ENCODE assay signal across 17 mouse cellular contexts in the genomic region with DNA sequence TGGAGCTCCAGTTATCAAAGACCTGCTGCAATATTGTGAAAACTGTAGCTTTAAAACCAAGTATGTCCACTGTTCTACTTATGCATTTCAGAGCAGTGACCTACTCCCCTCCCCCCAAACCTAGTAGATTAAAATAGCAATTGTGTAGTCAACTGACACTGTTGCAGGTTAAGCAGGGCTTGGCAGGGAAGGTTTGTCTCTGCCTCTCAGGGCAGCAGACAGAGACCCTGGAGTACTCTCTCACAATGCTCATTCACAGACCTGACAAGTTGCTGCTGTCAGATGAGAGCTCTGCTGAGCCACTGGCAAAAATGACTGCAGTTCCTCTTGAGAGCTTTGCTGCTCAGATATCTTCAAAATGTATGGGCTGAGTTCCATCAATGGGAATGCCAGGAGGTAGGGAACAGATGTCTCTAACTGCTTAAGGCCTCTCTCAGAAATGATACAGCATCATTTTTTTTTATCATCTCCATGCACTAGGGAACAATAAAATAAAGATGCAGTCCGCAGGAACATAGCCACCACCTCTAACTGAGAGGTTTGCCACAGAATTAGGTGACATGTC. TPM values are rescaled to one million over a fixed set of nuclear protein-coding genes. Genes with fewer than 3 reads are reported as not detected.
DNase-seq lines count a peak whose midpoint lies in the region; ATAC-seq and TF ChIP-seq lines count a peak whose summit lies in the region.
"Had no signal": no experiment of that assay in that cellular context is flagged by ENCODE, and none has a peak within 500 bp of the region (broad histone marks: within the 10 kb centered on the region; RNA-seq: fewer than 3 reads in every experiment).

No protein-coding gene starts in this region.

- no peaks in the 10 kb centered on the region for H3K36me3 ChIP-seq in liver, postnatal 0 days (replicated peaks; ENCODE audit: insufficient read depth, low read length)

- intact Hi-C loops in gastrocnemius, adult 2 months (cut with DNase I), result no loop called here
- intact Hi-C loops in gastrocnemius, postnatal 14 days (cut with DNase I; ENCODE audit: low total_unique reads), result loop anchor here (10.0 kb wide), 1 partner anchor 52 kb away; no protein-coding TSS in a partner anchor

- TF ChIP-seq EP300 in liver, postnatal 0 days (IDR thresholded peaks at IDR 0.05; ENCODE audit: low read depth), result no peak

- H3K27ac ChIP-seq in gastrocnemius, adult 2 months, result peak overlapping the region; percentile 77
- H3K27ac ChIP-seq in layer of hippocampus, adult 2 months, result 0 out of 2 replicates have a peak overlapping the region, but pooled peaks have one; percentile 28
- H3K27ac ChIP-seq in liver, postnatal 0 days (ENCODE audit: low read depth), result no peak overlapping the region
- H3K27ac ChIP-seq: liver, embryonic 14.5 days had no signal

- H3K9me3 ChIP-seq in liver, postnatal 0 days (ENCODE audit: low read length), result no peaks in the 10 kb centered on the region

- no peaks in the 10 kb centered on the region for H3K27me3 ChIP-seq in liver, postnatal 0 days (ENCODE audit: insufficient read depth, low read length)

- ATAC-seq in liver, postnatal 0 days, result no peak

- H3K9ac ChIP-seq in liver, postnatal 0 days (replicated peaks), result no peak overlapping the region
- H3K9ac ChIP-seq: liver, embryonic 14.5 days had no signal

- no peak for TF ChIP-seq CTCF in gastrocnemius, adult 2 months (IDR thresholded peaks at IDR 0.05)
- TF ChIP-seq CTCF in layer of hippocampus, adult 2 months (conservative IDR thresholded peaks at IDR 0.05), result no peak
- no peak for TF ChIP-seq CTCF in liver, postnatal 0 days (IDR thresholded peaks at IDR 0.05; ENCODE audit: low read depth)

- no peak overlapping the region for H3K4me2 ChIP-seq in liver, postnatal 0 days (ENCODE audit: low read depth, low read length)
- H3K4me2 ChIP-seq: midbrain, embryonic 11.5 days had no signal

- H3K4me1 ChIP-seq in liver, postnatal 0 days (ENCODE audit: insufficient read depth), result no peaks in the 10 kb centered on the region

- DNase-seq in gastrocnemius, adult 2 months, result no peak
- no peak for DNase-seq in gastrocnemius, postnatal 14 days
- DNase-seq in layer of hippocampus, adult 2 months (ENCODE audit: low spot score in 2 of 2), result peak in 1 of 2 experiments; percentile 61
- no peak for DNase-seq in layer of hippocampus, adult 11-12 months (ENCODE audit: low spot score)
- peak; percentile 35 to 41 for DNase-seq in cerebellum, adult 18-20 months
- peak; percentile 47 to 53 for DNase-seq in cerebellum, postnatal 10 days
- no peak for DNase-seq in urinary bladder, postnatal 36 days (ENCODE audit: low spot score in 2 of 2)
- no peak for DNase-seq in liver, postnatal 0 days
- DNase-seq: adrenal gland, postnatal 14 days; gastrocnemius, postnatal 25 days; left cerebral cortex, postnatal 4 days; lung, postnatal 14 days had no signal

- no peak overlapping the region for H3K4me3 ChIP-seq in gastrocnemius, adult 2 months
- no peak overlapping the region for H3K4me3 ChIP-seq in layer of hippocampus, adult 2 months
- no peak overlapping the region for H3K4me3 ChIP-seq in liver, postnatal 0 days (ENCODE audit: low read depth, low read length)

- 85% methylated on average over 1 of the region's 1 CpGs for WGBS in liver, postnatal 0 days (ENCODE audit: insufficient replicate concordance)

RNA-seq across cellular contexts. Expression of a gene that starts 16.0 kb away (rescaled TPM):
- 1 to 10 TPM; 1.3 to 1.8 TPM for total RNA-seq in gastrocnemius, adult 2 months (2021)
- 1 to 10 TPM; 1.4 to 1.6 TPM for total RNA-seq in gastrocnemius, postnatal 14 days (2021)
- under 1 TPM in 1 of 2 experiments, not detected in 1; 0.22 TPM for total RNA-seq in layer of hippocampus, adult 2 months (2021)
- polyA plus RNA-seq in liver, postnatal 0 days (2015; fragmentation: Nextera tagmentation; extraction: Ambion mirVana), result not detected in 2 replicates
- total RNA-seq: adrenal gland, postnatal 14 days; left cerebral cortex, postnatal 4 days; MEL had no signal
- polyA plus RNA-seq: embryonic facial prominence, embryonic 11.5 days; liver, embryonic 14.5 days; midbrain, embryonic 11.5 days; stomach, embryonic 14.5 days had no signal

RNA-seq across cellular contexts. Expression of a gene that starts 18.3 kb away (rescaled TPM):
- total RNA-seq in gastrocnemius, adult 2 months (2021), result 100 to 1,000 TPM; 120 to 128 TPM
- 100 to 1,000 TPM; 105 to 170 TPM for total RNA-seq in gastrocnemius, postnatal 14 days (2021)
- total RNA-seq in layer of hippocampus, adult 2 months (2021), result 1 to 10 TPM; 2.2 to 2.5 TPM
- 0.01 and 0.06 TPM in 2 replicates for polyA plus RNA-seq in liver, postnatal 0 days (2015; fragmentation: Nextera tagmentation; extraction: Ambion mirVana)

Comparison
In these comparisons a context has a peak if more than half of its experiments do, and no peak if none do; other contexts are left out.
1. DNase-seq: peak in cerebellum, adult 18-20 months (2 of 2) and cerebellum, postnatal 10 days (2 of 2); none in gastrocnemius, adult 2 months (single experiment), gastrocnemius, postnatal 14 days (single experiment), layer of hippocampus, adult 11-12 months (single experiment), urinary bladder, postnatal 36 days (0 of 2) and liver, postnatal 0 days (single experiment).
2. RNA of a gene that starts 18.3 kb away (total RNA-seq): 105 to 170 TPM in gastrocnemius, postnatal 14 days and 120 to 128 TPM in gastrocnemius, adult 2 months; 2.2 to 2.5 TPM in layer of hippocampus, adult 2 months; every median in the first group is over 10 times any median in the second.